Mouse (Mus musculus) spleen, postnatal 36 days (tissue): Measurements from ENCODE around the gene Bloc1s3.
A peak's percentile ranks its signal among the peaks of the same experiment; 100 is the strongest.

Experiments used
- DNase-seq, 2 experiments: peaks; one replicate each; pipeline ENCODE4 v3.0.0; 2022; ENCODE audit warnings: low spot score in 2 of 2, mixed read lengths in 1 of 2

Bloc1s3 gene

DNA sequence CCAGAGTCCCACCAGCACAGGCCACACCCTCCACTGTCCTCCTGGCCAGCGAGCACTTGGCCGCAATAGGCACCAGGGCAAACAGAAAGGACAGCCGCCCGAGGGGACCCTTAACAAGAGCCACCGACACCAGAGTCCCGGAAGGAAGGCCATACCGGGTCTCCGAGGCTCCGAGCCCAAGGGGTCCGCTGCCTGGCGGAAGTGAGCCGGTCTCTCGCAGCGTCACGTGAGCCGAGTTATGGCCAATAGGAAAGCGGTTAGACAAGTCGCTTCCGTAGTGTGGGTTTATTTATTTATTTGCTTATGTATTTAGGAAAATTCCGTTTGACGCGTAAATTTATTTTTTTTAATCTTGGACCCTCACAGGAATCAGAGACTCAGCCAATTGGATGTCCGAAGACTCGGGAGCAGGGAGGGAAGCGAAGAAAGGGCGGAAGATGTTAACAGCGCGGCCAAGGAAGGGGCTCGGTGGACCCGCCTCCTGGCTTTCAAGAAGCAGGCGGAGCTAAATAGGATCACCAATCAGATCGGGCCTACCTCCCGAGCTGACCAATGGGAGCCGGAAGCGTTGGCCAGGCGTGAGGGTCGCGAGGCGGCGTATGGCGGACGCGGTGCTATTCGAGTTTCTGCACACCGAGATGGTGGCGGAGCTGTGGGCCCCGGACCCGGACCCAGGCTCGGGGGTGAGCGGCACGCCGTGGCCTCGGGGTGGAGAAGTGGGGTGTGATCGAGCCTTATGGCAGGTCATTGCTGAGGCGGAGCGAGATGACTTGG, at the start of gene Bloc1s3, which contains the start of gene Trappc6a:
Gene Bloc1s3 (minus strand): TSS at position 218 of the 774 bp plus-strand sequence.
Gene Trappc6a (plus strand): TSS at position 246 of the 774 bp plus-strand sequence.
- peak; percentile 91 to 92 for DNase-seq

DNA sequence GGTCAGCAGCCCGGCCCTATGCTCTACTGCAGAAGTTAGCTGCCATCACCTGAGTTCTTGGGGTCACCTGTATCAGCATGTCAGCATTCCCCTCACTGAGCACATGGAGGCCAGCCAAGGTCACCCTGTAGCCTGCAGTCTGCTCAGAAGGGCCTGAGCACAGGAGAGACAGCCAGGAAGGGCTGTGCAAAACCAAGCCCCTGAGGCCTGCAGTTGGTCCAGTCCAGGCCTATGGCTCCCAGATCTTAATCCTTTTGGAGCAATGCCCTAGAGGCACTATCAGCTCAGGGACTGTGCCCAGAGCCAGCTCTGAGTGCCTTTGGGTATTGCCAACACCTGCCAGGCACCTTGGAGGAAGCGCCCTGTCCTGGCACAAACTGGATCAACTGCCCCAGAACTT, 48.9 kb upstream of the Bloc1s3 start:
- no peak for DNase-seq

DNA sequence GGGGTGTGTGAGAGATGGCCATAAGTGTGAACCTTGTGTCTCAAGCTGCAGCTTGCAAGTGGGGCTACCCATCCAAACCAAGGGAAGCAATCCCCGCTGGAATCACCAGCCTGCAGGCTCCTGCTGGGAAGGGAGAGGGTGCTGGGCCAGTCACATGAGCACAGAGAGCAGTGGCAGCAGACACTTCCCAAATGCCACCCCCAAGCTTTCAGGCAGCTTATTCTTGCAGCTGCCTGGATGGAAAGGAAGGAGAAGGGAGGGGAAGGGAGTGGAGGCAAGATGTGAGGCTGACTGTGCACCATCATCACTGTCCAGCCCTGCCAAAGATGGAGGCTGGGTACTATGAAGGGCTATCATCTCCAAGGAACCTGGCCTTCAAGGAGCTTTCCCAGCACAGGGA, 46.0 kb upstream of the Bloc1s3 start:
- DNase-seq, result no peak

DNA sequence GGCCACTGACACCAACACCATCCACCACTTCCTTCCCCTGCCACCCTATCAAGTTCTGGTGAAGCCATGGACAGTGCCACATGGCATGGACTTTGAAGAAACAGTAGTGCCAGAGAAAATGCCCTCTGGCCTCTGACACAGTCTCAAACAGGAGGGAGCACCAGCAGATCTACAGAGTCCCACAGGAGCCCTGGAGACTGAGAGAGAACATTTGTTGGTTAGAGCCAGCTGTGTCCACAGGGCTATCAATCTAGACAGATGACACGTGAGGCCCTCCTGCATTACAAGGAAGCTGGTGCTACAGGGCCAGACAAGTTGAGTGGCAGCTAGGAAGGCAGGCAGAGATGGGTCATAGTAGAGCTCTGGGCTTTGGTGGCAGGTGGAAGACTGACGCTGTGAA, 44.3 kb upstream of the Bloc1s3 start:
- DNase-seq, result no peak

DNA sequence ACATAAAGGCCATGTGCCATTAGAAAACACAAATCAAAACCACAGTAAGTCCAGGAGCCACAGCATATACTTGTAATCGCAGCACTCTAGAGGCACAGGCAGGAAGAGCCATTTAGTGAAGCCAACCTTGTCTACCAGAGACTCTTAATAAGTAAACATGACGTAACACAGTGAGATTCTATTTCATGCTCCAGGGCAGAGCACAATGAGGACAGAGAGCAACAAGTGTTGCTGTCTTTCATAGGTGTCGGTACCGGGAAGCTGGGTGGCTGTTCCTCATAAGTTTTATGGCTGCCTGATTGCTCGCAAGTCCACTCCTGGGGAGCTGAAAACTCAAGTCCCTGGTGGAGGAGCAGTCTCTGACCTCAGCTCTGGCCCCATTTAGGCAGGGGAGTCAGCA, 43.5 kb upstream of the Bloc1s3 start:
- no peak for DNase-seq

DNA sequence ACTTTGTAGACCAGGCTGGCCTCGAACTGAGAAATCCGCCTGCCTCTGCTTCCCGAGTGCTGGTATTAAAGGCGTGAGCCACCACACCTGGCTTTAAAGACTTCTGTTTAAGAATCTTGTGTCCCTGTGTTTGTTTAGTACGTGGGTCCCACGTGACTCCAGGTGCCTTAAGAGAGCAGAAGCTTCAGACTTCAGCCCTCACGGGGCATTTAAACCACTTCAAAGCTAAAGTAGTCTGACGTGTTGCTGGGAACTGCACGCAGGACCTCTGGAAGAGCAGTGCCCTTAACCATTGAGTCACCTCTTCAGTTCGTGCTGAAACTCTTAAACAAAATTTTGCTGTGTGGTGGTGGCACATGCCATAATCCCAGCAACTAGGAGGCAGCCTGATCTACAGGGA, 41.2 kb upstream of the Bloc1s3 start:
- no peak for DNase-seq

DNA sequence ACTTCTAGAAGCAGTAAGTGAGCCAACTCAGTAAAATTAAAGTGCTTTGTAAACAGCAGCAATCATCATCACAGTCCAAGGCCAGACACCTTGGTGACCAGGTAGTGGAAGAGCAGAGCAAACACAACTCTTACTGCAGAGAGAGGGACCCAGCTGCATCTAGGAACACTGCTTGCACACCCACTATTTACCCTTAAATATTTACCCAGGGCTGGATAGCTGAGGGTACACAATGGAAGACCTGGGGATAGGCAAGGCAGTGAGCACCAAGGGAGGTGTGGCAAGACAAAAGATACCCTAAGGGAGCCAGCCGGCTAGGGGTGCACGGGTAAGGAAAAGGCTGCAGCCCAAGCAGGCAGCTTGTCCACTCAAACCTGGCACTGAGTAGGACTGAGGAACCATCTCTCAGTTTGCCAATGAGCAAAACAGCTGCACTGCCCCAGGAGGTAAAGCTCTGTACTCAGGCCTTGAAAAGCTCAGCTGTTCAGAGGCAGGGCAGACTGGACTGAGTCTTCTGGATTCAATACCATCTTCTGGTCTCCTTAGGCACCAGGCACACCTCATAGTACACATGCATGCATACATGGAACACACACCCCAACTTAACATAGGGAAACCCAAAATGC, 39.3 kb upstream of the Bloc1s3 start:
- DNase-seq, result no peak

DNA sequence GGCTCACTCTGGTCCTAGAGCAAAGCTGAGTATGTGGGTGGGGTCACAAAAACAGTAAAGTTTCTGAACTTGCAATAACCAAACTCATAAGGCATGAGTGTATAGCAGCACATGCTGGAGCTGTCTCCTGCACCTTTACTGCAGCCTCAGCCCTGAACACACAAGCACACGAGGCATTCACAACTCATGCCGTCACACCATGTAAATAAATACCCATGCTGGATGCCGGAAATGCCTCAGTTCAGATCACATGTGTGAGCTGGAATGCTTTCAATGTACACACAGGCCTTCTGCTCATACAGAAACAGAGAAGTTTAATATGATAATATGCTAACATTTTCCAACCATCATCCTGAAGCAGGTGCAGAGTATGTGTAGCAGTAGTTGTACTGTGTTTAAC, 37.8 kb upstream of the Bloc1s3 start:
- DNase-seq, result no peak

DNA sequence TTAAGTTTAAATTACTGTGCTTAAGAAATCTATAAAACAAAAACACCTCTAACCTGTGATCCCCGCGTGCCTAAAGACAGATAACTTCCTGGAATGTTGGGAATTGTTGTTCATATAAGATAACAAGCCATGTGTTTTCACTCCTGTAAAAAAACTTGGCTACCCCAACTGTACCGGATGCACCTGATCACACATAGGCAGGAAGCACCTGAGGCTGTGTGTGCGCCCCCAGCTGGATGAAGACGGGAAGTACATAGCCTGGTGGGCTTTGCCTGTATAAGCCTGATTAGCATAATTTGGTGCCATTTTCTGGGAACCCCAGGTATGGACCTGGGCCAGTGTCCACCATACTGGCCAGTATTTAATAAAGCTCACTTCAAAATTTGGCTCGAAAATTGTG, 35.4 kb upstream of the Bloc1s3 start:
- DNase-seq, result peak in 1 of 2 experiments; percentile 40

DNA sequence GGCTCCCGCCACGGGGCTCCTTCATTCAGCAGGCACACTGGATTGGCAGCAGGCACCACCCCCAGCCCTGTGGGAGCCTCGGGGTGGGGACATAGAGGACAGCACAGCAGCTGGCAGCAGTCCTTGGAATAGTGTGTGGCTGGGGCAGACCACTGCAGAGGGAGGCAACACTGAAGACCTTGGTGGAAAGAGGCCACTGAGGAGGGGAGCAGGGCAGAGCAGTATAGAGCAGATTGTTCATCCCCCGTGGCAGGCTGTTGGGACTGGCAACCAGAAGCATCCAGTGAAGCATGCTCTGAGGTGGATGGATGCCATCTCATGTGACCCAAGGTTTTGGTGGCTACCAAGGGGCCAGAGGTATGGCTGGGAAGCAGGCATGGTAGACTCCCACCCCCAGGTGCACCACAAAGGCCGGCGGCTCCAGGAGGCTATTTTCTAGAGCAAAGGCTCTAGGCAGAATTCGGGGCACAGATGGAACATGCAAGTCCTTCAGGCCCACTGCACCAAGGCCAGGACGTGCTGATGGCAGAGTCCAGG, 34.1 kb upstream of the Bloc1s3 start:
- DNase-seq, result no peak

DNA sequence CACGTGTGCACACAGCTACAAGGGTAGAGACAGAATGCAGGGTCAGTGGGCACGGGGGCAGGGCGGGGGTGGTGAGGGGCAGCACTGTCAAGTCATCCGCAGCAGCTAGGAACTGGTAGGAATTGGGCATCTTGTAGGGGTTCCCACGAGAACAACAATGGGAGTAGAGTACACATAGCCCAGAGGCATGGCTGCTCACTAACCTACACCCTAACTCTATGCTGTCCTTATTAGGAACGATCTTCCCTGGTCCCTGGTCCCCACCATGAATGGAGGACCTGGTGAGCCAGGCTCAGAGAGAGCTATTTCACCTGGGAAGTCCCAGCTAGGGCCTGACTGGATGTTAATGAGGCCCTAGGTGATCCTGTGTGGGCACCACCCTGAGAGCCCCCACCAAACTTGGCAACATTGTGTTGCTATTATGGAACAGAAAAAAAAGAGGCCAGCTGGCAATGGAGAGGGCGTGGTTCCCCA, 33.6 kb upstream of the Bloc1s3 start:
- no peak for DNase-seq

DNA sequence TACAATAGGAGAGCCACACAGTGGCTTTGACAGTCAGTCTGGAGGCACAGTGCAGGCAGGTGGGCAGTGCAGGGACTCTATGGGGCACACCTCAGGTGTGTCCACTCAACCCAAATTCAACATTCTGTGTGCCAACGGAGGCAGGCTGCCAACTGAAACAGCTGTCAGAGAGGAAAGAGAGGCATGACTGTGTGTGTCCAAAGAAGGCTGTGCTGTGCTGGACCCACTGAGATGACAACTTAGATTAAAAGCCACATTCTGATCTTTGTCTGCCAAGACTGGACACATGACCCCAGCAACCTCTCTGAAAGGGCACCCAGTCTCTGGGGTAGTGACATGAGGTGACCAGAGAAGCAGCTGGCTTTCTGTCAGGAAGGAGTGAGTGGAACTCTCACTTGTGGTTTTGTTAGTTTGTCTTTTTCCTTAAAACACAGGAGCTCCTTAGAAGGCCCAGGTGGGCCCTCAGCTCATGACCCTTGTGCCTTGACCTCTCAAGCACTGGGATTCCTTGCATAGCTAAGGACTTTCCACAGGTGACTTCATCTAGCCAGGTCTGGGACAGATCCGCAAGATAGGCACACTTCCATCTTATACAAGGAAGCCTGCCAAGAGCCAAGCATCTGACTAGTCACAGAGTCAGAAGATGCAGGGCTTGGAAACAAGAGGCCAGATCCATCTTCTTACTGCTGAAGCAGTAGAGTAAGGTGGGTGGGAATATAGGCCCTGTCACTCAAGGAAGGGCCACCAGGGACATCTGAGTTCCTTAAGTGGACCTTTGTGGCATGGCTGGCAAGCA, 32.8 kb upstream of the Bloc1s3 start:
- DNase-seq, result no peak

DNA sequence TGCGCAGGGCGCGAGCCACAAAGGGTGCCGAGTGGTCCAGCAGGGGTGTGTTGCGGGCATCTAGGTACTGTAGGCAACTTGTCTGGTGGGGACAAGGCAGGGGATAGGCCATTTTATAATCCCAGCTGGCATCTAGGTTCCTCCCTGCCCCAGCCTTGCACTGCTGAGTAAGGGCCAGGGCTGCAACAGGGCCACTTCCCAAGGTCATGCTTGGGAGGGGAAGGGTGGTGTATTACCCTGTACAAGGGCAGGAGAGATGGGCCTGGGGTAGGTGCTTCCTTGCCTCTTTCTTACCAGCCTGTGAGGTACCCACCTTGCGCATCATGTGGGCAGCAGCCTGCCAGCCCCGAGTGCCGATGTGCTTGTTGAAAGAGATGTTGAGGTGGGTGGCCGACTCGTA, 26.5 kb upstream of the Bloc1s3 start:
- DNase-seq, result no peak

DNA sequence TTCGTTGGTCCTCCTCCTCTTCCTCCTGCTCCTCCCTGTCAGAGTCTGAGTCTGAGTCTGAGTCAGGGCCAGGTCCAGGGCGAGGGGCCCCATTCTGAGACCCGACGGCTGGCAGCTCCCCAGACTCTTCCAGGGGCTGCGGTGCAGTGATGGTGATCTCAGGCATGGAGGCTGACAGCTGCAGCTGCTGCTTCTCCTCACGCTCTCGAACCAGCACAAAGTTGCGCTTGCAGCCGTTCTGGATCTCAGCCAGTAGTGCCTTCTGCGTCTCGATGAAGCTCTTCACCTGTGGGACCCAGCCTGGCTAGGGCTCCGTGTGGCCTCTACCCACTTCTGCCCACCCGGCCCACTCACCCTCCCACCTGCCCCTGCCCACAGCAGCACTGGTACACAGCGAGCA, 24.1 kb upstream of the Bloc1s3 start:
- DNase-seq, result no peak

DNA sequence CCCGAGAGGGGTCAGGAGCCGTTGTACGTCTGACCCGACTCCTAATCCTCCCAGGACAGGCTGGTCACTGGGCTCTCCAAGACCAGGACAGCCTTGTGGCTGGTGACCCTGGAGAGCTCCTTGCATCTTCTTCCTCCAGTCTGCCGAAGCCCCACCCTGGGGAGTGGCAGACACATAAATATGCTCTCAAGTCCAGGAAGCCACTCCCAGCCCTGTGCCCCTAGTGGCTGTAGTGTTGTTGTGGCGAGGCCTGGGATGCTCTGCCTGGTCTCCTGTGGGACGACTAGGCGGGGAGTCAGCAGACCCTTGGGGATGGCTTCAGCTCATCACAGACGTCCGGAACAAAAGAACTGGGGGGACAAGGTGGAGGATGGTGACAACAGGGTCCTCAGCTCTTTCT, 22.9 kb upstream of the Bloc1s3 start:
- no peak for DNase-seq

DNA sequence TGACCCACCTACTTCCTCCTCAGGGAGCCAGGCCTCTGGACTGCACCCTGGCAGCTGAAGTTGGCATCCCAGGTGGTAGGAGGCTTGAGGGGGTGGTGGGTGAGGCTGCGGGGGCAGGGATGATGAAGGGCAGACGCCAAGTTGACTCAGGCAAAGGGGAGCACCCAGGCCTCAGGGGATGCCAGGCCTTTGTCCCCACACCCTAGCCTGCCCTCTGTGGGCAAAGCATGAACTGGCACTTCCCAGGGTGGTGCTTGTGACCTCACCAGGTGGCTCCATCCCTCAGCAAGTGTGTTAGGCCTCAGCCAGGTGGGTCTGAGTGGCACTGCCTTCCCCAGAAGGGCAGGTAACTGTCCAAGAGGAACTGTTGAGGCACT, 16.9 kb upstream of the Bloc1s3 start:
- no peak for DNase-seq

DNA sequence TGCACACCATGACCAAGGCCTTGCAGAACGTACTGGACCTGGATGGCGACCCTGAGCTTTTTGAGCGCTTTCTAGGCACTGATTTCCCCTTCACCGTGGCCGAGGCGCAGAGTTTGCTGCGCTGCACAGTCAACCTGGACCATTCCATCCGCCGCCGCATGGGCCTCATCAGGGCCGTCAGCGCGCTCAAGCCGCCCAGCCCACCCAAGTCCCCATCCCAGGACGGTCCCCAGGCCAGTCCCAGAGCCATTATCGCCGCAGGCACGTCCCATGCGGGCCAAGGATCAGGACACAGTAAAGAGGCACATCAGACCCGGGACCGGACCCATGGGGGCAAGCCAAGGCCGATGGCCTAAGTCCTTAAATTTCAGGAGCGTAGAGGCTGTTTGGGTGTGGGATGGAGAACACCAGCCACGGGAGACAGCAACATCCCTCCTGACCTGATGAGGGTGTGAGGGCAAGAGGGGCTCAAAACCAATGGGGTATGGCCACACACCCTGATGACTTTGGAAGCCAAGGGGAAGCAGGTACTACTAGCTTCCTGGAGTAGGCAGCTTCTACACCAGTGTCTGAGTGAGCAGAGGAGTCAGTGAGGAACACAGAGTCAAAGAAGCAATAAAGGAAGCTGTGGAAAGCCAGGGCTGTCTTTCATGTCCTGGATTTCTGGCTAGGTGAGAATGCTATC, 16.4 kb upstream of the Bloc1s3 start:
- no peak for DNase-seq

DNA sequence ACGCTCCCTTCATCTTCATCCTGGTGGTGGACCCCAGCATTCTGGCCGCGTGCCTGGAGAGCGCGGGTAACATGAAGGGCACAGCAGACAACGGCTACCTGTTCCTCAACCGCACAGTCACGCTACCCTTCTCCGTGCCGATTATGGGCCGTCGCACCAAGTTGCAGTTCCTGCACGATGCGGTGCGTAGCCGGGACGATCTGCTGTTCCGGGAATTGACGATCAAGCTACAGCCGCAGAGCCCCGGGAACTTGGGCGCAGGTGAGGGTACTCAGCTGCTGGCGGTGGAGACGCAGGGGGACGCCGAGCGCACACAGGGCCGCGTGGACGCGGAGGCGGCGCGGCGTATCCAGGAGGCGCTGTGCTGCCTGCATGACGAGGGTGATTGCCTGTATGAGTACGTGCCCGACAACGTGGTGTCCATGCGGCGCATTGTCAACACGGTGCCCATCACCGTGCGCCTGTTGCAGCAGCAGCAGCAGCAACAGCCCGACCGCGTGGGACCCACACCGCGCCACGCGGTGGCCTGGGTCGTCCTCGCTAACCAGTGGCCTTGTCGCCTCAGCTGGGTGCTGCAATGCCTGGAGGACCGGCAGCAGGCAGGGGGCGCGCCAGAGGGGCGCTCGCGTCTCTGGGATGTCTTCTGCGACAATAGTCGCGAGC, 15.7 kb upstream of the Bloc1s3 start:
- peak in 1 of 2 experiments; percentile 41 for DNase-seq

DNA sequence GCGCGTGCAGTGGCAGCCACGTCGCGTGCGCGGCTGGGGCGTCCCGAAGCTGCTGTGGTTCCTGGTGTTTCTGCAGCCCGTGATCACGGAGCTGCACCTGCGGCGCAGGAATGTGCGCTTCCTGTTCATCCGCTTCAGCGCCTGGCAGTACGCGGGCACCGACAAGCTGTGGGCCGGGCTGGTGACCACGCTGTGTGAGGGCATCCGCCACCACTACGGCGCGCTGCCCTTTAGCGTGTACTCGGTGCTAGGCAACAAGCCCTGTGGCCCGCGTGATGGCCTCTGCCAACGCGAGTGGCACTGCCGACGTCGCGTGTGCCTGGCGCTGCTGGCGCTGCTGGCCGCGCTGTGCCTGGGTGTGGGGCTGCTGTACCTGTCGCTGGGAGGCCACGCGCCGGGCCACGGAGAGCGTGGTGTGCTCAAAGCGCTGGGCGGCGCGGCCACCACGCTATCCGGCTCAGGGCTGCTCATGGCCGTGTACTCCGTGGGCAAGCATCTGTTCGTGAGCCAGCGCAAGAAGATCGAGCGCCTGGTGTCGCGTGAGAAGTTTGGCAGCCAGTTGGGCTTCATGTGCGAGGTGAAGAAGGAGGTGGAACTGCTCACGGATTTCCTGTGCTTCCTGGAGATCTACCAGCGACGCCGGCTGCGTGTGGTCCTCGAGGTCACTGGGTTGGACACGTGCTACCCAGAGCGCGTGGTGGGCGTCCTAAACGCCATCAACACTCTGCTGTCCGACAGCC, 15.0 kb upstream of the Bloc1s3 start:
- DNase-seq, result no peak

DNA sequence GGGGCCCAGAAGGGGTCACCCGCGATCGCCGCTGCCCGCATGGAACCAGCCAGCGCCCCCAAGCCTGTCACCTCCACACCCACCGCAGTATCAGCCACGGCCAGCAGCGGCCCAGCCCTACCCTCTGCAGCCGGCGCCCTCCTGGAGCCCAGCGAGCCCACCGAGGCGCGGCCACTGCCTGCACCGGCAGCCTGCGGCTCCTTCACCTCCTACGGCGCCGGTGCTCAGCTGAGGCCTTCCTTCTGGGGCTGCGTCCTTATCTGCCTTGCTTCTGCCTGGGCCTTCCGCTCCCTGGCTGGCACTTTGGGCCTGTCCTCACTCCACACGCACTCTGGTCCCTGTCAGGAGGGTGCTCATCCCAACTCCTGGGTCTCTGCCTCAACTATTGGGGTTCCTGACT, 11.9 kb upstream of the Bloc1s3 start:
- DNase-seq, result no peak
